Mouse (Mus musculus): ENCODE data around the gene Zdhhc14. TPM values are rescaled to one million over a fixed set of nuclear protein-coding genes. Genes with fewer than 3 reads are reported as not detected.

The Zdhhc14 gene
- total and polyA plus RNA-seq, 3 experiments = 0.34 to 1.3 (median 0.35) TPM

GRCm38 (mm10) chr17:5548546-5548945, 56.2 kb downstream of the Zdhhc14 start:
- in situ Hi-C loops (cut with MboI; ENCODE audit: low pct_ligation_motif_present, low pct_unique_long_range_greater_than_20kb, low sequenced_read_pairs) (no loop called here), dilution Hi-C loops (cut with MboI; ENCODE audit: extremely low pct_ligation_motif_present, extremely low pct_unique_long_range_greater_than_20kb, low sequenced_read_pairs) (no loop called here)
- TF ChIP-seq JUND (conservative IDR thresholded peaks at IDR 0.05; ENCODE audit: low read depth, low read length) (no peak), UBTF (IDR thresholded peaks at IDR 0.05; ENCODE audit: low read depth, low read length) (no peak), TBP (conservative IDR thresholded peaks at IDR 0.05; ENCODE audit: low read depth, low read length) (no peak), GABPA (IDR thresholded peaks at IDR 0.05; ENCODE audit: insufficient replicate concordance, low read depth, low read length) (no peak)
- H3K4me3 ChIP-seq (replicated peaks in 1 of 3; ENCODE audit: low read depth in 2 of 3, low read length in 2 of 3, poor library complexity in 1 of 3) = no peak overlapping the region
- H3K27ac ChIP-seq (ENCODE audit: insufficient read depth, low read depth) = no peak overlapping the region
- no peak overlapping the region for H3K4me2 ChIP-seq (ENCODE audit: insufficient read depth, low read depth, poor library complexity, severe bottlenecking)
- H3K79me2 ChIP-seq (replicated peaks; ENCODE audit: control insufficient read depth, extremely low read depth, insufficient read depth, poor library complexity, severe bottlenecking) = no peaks in the 10 kb centered on the region
- no peak for DNase-seq (ENCODE audit: extremely low read depth)
- H3K4me1 ChIP-seq (ENCODE audit: control insufficient read depth in 1 of 2, insufficient read depth in 2 of 2) = no peaks in the 10 kb centered on the region
- H3K36me3 ChIP-seq (replicated peaks in 1 of 2; ENCODE audit: control insufficient read depth in 1 of 2, insufficient read depth in 1 of 2, low read length in 1 of 2) = no peaks in the 10 kb centered on the region
- no peak overlapping the region for H3K9ac ChIP-seq (ENCODE audit: insufficient read depth, low read depth)
- no peaks in the 10 kb centered on the region for H3K27me3 ChIP-seq (replicated peaks)
- H3K9me3 ChIP-seq (replicated peaks; ENCODE audit: low read length) = no peaks in the 10 kb centered on the region

DNA sequence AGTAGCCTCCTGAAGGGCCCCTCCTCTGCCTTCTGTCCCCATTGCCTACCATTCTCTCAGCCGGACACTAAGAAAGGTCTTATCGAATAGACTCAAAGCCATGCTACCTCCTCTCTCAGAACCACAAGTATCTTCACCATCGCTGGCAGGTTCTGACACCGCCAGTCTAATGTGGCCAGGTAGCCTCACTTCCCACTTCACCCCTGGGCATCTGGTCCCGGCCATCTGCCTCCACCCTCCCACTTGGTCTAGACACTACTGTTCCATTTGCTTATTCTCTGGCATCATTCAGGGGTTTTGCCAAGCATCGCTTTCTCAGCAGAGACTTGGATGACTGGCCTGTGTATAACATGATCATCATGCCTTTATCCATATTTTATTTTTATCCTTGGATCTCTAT, 57.1 kb downstream of the Zdhhc14 start:
- no peak overlapping the region for H3K9ac ChIP-seq (ENCODE audit: insufficient read depth, low read depth)
- DNase-seq (ENCODE audit: extremely low read depth) = no peak
- no peak overlapping the region for H3K4me3 ChIP-seq (replicated peaks in 1 of 3; ENCODE audit: low read depth in 2 of 3, low read length in 2 of 3, poor library complexity in 1 of 3)
- no peaks in the 10 kb centered on the region for H3K36me3 ChIP-seq (replicated peaks in 1 of 2; ENCODE audit: control insufficient read depth in 1 of 2, insufficient read depth in 1 of 2, low read length in 1 of 2)
- no peaks in the 10 kb centered on the region for H3K9me3 ChIP-seq (replicated peaks; ENCODE audit: low read length)
- no peaks in the 10 kb centered on the region for H3K79me2 ChIP-seq (replicated peaks; ENCODE audit: control insufficient read depth, extremely low read depth, insufficient read depth, poor library complexity, severe bottlenecking)
- TF ChIP-seq JUND (conservative IDR thresholded peaks at IDR 0.05; ENCODE audit: low read depth, low read length) = no peak
- TF ChIP-seq ZNF384 (IDR thresholded peaks at IDR 0.05; ENCODE audit: low read depth, low read length) = no peak
- TF ChIP-seq CTCF (conservative IDR thresholded peaks at IDR 0.05 in 1 of 2, IDR thresholded peaks at IDR 0.05 in 1 of 2; ENCODE audit: low read depth in 2 of 2, low read length in 2 of 2) = no peak
- TF ChIP-seq SIN3A (IDR thresholded peaks at IDR 0.05; ENCODE audit: low read length) = no peak
- no peak overlapping the region for H3K4me2 ChIP-seq (ENCODE audit: insufficient read depth, low read depth, poor library complexity, severe bottlenecking)
- H3K27ac ChIP-seq (ENCODE audit: insufficient read depth, low read depth) = no peak overlapping the region
- no peaks in the 10 kb centered on the region for H3K4me1 ChIP-seq (ENCODE audit: control insufficient read depth in 1 of 2, insufficient read depth in 2 of 2)
- H3K27me3 ChIP-seq (replicated peaks) = no peaks in the 10 kb centered on the region
- dilution Hi-C loops (cut with MboI; ENCODE audit: extremely low pct_ligation_motif_present, extremely low pct_unique_long_range_greater_than_20kb, low sequenced_read_pairs) (no loop called here), in situ Hi-C loops (cut with MboI; ENCODE audit: low pct_ligation_motif_present, low pct_unique_long_range_greater_than_20kb, low sequenced_read_pairs) (no loop called here)

DNA sequence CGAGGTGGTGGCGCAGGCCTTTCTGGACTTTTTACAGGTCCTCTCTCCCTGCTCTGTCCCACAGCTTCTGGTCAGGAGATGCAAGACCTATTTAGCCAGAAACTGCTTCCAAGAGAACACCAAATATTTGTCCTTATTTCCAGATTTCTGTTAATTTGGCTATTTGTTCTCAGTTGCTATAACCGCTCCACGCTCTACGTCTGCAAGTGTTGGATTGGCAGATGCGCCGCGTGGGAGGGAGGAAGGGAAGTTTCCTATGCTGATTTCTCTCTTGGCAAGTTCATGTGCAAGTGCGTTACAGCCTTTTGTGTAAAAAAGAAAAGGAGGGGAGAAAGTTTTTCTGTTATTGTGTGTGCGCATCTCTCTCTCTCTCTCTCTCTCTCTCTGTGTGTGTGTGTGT, 58.1 kb downstream of the Zdhhc14 start:
- Histone ChIP-seq H3K4me1 (ENCODE audit: control insufficient read depth in 1 of 2, insufficient read depth in 2 of 2) (no peaks in the 10 kb centered on the region), H3K79me2 (replicated peaks; ENCODE audit: control insufficient read depth, extremely low read depth, insufficient read depth, poor library complexity, severe bottlenecking) (no peaks in the 10 kb centered on the region), H3K4me3 (replicated peaks in 1 of 3; ENCODE audit: low read depth in 2 of 3, low read length in 2 of 3, poor library complexity in 1 of 3) (no peak overlapping the region), H3K4me2 (ENCODE audit: insufficient read depth, low read depth, poor library complexity, severe bottlenecking) (no peak overlapping the region), H3K27me3 (replicated peaks) (no peaks in the 10 kb centered on the region), H3K9ac (ENCODE audit: insufficient read depth, low read depth) (no peak overlapping the region), H3K27ac (ENCODE audit: insufficient read depth, low read depth) (no peak overlapping the region), H3K36me3 (replicated peaks in 1 of 2; ENCODE audit: control insufficient read depth in 1 of 2, insufficient read depth in 1 of 2, low read length in 1 of 2) (no peaks in the 10 kb centered on the region), H3K9me3 (replicated peaks; ENCODE audit: low read length) (no peaks in the 10 kb centered on the region)
- DNase-seq (ENCODE audit: extremely low read depth) = no peak
- TF ChIP-seq ZKSCAN1 (IDR thresholded peaks at IDR 0.05; ENCODE audit: borderline replicate concordance, low read depth, low read length) = no peak
- no peak for TF ChIP-seq USF1 (IDR thresholded peaks at IDR 0.05; ENCODE audit: low read depth, low read length)
- no peak for TF ChIP-seq JUN (IDR thresholded peaks at IDR 0.05; ENCODE audit: insufficient read depth, low read depth, low read length)
- TF ChIP-seq ETS1 (conservative IDR thresholded peaks at IDR 0.05; ENCODE audit: low read depth, low read length) = no peak
- no peak for TF ChIP-seq SMC3 (IDR thresholded peaks at IDR 0.05; ENCODE audit: low read depth, low read length)
- no peak for TF ChIP-seq TBP (conservative IDR thresholded peaks at IDR 0.05; ENCODE audit: low read depth, low read length)
- TF ChIP-seq ELF1 (IDR thresholded peaks at IDR 0.05; ENCODE audit: low read depth, low read length) = no peak
- no peak for TF ChIP-seq EP300 (IDR thresholded peaks at IDR 0.05; ENCODE audit: low read length)
- TF ChIP-seq NRF1 (IDR thresholded peaks at IDR 0.05; ENCODE audit: low read depth, low read length) = no peak
- TF ChIP-seq MAFK (IDR thresholded peaks at IDR 0.05; ENCODE audit: insufficient replicate concordance, low read length) = no peak
- TF ChIP-seq USF2 (conservative IDR thresholded peaks at IDR 0.05; ENCODE audit: low read depth, low read length) = no peak
- no peak for TF ChIP-seq MAX (IDR thresholded peaks at IDR 0.05; ENCODE audit: low read length)
- no peak for TF ChIP-seq MYC (IDR thresholded peaks at IDR 0.05; ENCODE audit: low read depth, low read length)
- no peak for TF ChIP-seq ZNF384 (IDR thresholded peaks at IDR 0.05; ENCODE audit: low read depth, low read length)
- TF ChIP-seq HCFC1 (IDR thresholded peaks at IDR 0.05; ENCODE audit: low read depth, low read length) = no peak
- no peak for TF ChIP-seq RAD21 (IDR thresholded peaks at IDR 0.05; ENCODE audit: low read depth, low read length)
- no peak for TF ChIP-seq E2F4 (IDR thresholded peaks at IDR 0.05; ENCODE audit: insufficient replicate concordance, low read depth, low read length)
- dilution Hi-C loops (cut with MboI; ENCODE audit: extremely low pct_ligation_motif_present, extremely low pct_unique_long_range_greater_than_20kb, low sequenced_read_pairs) (no loop called here), in situ Hi-C loops (cut with MboI; ENCODE audit: low pct_ligation_motif_present, low pct_unique_long_range_greater_than_20kb, low sequenced_read_pairs) (no loop called here)

All from CH12.LX (cell line).